Mouse (Mus musculus): ENCODE results near the gene Arid1b. TPM values are rescaled to one million over a fixed set of nuclear protein-coding genes. Genes with fewer than 3 reads are reported as not detected.
"Not testable (repeated sequence)": the region's sequence is repeated elsewhere in the genome, so short reads cannot be mapped to it uniquely, and the experiment has no call there.

The Arid1b gene
- total RNA-seq, 2 experiments from 2014 or later = 20.6 to 42.0 TPM

DNA sequence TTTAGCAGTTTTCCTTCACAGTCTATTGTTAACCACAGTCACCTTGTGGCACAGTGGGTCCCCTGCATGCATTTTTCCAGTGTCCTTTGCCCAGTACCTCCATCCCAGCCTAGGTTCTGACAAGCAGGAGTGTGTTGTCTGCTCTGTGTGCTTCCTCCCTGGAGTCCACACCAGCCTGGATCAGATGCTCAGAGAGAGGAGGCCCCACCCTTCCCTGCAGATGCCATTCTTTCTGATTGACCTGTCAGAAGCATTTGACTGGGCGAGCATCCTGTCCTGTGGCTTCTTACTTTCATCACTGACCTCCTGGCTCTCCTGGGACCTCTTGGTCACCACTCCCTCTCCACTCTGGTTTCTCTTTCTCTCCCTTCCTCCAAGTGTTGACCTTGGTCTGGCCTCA lies 113.9 kb downstream of the Arid1b start:
- peak; percentile 23; the same call in 1 of the 2 replicates for ATAC-seq (replicated peaks; ENCODE audit: poor library complexity)

DNA sequence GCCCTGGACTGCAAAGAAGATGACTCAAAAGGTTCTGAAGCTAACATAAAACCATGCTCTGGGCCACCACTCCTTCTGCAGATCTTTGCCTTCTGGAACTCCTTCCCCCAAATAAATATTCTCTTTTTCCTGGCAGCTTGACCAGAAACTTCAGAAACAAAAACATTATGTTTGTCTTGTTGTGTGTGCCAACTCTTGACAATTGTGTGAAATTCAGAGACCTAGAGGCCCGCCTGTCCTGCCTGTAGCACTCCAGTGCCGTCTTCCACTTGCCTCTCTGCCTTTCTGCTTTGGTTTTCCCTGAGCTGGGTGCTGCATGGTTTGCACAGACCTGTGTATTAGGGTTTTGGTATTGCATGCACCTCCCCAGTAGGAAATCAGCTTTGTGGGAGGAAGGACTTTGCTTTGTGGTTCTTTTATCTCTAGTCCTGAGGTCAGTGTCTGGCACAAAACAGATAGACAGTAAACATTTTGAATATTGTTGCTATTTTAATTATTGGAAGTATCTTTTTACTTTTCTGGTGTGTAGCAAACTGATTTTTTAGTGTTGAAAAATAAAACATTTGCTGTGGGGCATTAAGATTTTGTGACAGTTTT lies 114.5 kb downstream of the Arid1b start:
- peak; percentile 36 for ATAC-seq (replicated peaks; ENCODE audit: poor library complexity)

DNA sequence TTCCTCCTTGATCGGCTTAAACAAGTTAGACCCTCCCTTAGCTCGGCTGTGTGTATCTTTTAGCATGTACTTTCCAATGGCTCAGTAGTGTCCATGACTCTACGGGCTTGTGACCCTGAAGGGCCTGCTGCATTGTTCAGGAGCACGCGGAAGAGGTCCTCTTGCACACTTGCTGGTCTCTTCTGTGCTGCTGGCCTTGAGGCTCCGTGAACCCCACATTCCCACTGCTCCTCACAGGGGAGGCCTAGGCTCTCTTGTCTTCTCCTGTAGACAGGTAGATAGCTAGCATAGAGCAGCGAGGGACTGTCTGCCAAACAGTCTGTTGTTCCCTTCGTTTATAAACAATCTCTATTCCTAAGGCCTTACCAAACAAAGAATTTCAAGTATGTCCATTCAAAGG lies 115.2 kb downstream of the Arid1b start:
- no peak for ATAC-seq (replicated peaks; ENCODE audit: poor library complexity)

DNA sequence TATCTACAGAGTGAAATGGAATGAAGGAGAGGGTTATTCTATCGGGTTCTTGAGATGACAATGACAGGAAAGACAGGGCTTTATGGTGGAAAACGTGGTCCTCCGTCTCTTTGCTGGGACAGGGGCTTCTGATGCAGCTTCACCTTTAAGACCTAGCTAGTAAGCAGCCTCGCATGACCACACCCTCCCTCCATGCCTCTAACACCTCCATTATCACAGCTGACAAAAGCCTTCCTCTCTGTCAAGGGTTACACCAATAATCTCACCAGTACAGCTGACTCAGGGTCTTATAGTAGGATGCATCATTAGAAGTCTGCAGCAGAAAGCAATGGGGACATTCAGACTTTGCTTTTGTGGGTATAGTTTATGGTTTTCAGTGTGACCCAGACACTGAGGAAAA lies 116.0 kb downstream of the Arid1b start:
- ATAC-seq (replicated peaks; ENCODE audit: poor library complexity) = no peak

DNA sequence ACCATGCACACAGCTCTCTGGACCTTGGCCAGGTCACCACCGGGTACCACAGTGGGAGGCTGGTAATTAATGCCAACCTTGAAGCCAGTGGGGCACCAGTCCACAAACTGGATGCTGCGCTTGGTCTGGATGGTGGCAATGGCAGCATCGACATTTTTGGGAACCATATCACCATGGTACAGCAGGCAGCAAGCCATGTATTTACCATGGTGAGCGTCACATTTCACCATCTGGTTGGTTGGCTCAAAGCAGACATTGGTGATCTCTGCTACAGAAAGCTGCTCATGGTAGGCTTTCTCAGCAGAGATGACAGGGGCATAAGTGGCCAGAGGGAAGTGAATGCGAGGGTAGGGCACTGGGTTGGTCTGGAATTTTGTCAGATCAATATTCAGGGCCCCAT lies 116.8 kb downstream of the Arid1b start:
- ATAC-seq (replicated peaks; ENCODE audit: poor library complexity) = not testable (repeated sequence)

DNA sequence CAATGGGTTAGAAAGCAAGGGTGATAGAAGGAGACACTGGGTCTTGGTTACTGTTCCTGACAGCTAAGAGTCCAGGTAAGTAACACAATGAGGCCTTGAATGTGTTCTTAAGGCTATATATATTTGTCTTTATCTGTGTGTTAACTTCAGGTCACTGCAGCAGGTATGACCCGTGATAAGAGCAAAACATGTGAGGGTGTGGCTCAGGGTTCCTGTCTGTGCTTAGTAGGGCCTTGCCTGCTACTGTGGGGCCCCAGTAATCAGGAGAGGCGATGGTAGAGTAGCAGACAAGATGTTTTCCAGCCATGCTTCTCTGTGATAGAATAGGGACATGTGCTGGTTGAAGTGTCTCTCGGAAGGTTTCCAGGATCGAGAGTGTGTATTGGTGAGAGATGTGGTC lies 118.0 kb downstream of the Arid1b start:
- ATAC-seq (replicated peaks; ENCODE audit: poor library complexity) = 0 out of 2 replicates have a peak, but pooled peaks have one; percentile 14

DNA sequence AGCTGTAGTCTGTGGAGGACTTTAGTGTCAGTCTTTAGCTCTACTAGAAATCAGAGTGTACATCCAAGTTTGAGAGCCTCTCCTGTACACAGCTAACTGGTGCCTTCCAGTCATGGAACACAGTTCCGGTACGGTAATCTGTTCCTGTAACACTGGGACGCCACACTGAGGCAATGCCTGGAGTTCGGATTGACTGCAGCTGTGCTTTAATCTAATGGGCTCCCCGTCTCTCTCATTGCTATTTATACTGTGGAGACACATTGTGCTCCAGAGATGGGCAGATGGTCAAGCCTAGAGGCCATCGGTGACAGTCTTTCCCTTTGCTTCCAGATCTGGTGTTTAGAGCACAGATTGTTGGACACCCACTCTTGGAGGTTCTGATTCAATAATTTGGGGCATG lies 121.8 kb downstream of the Arid1b start:
- no peak for ATAC-seq (replicated peaks; ENCODE audit: poor library complexity)

DNA sequence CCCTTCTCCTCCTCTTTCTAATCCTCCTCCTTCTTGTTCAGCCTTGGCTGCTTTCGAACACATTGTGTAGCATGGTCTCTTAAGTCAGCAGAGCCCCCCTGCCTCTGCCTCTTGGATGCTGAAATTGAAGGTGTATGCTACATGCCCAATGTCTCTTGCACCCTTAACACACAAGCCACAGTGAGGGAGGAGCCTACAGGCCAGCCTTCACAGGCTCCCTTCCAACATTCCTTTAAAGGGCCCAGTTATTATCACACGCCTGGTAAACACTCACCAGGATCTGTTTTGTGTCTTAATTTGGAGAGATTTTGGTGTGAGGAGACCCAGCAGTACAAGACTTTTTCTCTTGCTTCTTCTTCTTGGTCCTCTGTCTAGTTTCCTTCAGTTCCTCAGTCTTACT lies 122.9 kb downstream of the Arid1b start:
- no peak for ATAC-seq (replicated peaks; ENCODE audit: poor library complexity)

DNA sequence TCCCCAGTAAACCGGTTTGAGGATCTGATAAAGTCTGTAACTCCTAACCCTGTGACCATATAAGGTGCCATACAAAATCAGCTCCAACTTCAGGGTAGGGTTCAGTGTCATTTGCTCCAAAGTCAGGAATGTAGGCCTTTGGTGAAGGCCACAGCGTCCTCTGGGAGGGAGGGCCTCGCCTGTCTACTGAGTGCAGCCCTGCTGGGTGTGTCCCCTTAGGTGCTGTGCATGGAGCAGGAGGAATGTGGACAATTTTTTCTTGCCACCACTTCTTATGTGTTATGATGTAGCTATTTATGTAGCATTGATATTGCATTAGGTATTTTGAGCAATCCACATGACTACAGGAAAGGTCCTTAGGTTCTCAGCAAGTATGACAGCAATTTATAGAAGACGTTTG lies 124.0 kb downstream of the Arid1b start:
- no peak for ATAC-seq (replicated peaks; ENCODE audit: poor library complexity)

DNA sequence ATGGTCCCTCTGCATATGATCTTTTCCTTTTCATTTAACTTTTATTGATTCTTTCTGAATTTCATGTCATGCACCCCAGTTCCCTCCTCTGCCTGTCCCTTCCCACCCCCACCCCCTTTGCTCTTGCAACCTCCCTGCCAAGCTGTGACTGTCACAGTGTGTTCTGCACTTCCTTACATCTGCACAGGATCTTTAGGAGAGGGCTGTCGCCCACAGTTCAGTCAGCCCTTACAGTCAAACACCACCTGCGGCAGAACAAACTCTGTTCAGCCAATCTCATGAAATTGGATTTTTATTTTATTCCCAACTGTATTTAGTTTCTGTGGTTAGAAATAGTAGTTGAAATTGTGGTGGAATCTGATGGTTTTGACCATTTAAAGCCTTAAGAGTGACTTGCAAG lies 130.5 kb downstream of the Arid1b start:
- ATAC-seq (replicated peaks; ENCODE audit: poor library complexity) = no peak

DNA sequence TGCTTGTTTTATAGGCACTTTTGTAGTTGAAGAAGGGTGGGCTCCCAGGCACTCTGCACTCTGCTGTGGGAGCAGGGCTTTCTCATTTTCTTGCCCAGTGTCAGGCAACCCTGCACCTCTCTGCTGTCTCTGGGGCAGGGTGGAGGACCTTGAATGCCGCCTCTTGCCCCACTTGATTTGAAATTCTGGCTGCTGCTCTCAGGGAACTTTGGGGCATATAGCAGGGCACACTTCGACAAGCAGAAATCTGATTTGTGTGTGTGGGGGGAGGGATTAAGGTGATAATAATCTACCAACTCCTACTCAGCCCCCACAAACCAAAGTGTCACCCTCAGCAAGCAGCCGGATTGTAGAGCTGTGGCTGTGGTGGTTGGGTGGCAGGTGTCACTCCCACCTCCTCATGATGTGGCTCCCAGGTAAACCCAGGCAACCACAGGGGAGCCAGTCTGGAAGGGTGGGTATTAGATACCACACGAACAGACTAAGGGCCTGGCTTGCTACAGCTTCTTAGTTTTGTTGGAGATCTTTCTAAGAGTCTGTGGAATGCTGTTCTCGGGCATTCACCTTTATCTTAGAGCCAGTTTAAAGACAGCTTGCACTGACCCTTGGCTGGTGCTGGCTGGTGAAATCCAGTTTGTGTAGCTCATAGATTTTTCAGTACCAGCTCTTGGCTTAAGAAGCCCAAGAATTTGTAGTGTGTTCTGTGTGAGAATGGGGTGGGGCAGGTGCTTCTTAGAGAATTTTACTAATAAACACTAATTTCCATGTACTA lies 131.1 kb downstream of the Arid1b start:
- ATAC-seq (replicated peaks; ENCODE audit: poor library complexity) = no peak

DNA sequence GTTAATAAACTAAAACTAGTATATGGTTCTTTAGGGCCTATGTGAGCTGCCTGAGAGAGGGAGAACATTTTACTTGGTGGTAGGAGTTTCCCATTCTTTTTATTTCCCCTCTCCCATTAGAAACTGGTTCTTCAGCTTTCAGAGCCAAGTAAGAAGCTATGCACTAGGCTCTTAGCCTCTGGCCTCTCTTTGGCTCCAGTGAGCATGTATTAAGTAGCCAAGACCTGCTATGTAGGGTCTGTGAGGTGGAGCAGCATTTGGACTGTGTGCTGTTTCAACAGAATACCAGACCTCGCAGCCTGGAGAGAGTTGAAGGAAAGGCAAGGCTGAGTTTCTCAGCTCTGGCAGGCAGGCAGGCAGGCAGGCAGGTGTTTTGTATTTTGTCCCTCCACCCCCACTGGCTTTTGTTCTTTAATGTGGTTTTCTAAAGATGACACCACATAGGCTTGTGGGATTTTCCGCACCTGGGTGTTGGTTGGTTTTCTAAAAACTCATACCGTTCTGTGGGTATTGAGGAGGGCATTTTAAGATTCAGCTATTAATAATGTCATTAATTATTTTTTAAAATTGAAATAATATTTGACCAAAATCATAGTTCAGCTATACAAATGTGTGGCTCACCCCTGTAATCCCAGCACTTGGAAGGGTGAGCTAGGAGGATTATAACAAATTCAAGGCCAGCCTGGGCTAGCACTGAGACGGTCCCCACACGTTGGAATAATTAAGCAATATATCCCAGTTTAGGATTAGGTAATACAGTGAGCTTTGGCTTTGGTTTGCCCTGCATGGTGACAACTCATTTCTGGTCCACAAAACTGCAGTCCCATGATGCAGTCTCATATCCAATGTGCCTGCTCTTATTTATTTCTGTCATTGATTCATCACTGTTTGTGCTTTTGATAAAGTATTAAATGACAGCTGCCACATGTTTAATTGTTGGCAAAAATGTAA lies 132.0 kb downstream of the Arid1b start:
- 0 out of 2 replicates have a peak, but pooled peaks have one; percentile 37 for ATAC-seq (replicated peaks; ENCODE audit: poor library complexity)

DNA sequence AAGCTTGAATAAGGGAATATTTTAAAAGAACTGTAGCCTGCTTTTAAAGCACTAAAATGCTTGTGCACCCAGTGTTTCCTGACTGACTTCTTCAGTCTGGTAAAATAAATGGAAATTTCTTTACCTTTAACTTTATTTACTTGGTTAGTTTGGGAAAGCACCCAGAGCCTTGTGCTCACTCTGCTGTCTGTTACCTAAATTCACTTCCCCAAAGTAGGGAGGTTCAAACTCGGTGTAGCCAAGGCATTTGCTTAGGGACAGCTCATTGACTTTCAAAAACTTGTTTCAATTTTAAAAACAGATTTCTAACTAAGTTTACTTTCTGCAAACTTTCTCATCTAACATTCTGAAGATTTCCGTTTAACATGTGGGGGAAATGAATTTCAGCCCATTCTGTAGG lies 135.5 kb downstream of the Arid1b start:
- ATAC-seq (replicated peaks; ENCODE audit: poor library complexity) = no peak

DNA sequence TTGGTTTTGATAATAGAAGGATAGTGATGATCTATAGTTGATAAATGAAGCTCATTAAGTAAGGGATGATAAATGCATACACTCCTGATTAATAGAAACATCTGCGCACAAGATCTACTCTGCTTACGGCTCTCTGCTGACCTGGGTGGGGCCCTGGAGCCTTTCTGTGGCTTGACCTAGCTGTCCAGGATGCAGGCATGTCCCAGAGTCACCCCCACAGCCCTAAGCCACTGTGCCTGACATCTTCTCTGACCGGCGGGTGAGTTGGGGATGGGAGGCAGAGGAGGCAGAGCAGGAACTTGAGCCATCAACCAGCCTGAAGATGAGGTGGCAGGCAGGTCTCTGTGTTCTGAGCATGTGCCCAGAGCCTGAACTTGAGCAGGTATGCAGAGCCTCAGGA lies 136.0 kb downstream of the Arid1b start:
- no peak for ATAC-seq (replicated peaks; ENCODE audit: poor library complexity)

DNA sequence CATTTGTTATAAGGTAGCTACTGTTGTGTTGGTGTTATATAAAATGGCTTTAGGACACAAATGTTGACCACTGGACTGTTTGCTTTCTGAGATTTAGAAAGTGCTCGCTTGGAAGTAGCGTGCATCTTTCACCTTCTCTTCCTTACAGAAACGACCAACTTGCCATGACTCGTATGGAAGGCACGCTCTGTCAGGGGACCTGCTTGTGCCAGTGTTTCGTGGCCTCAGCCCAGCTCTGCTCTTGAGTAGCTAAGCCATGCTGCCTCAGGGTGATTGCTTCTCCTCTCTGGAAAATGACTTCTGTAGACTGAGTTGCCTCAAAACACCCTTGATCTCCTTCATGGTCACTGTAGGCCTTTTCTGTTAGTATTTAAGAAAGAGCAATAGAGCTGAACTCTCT lies 137.6 kb downstream of the Arid1b start:
- no peak for ATAC-seq (replicated peaks; ENCODE audit: poor library complexity)

DNA sequence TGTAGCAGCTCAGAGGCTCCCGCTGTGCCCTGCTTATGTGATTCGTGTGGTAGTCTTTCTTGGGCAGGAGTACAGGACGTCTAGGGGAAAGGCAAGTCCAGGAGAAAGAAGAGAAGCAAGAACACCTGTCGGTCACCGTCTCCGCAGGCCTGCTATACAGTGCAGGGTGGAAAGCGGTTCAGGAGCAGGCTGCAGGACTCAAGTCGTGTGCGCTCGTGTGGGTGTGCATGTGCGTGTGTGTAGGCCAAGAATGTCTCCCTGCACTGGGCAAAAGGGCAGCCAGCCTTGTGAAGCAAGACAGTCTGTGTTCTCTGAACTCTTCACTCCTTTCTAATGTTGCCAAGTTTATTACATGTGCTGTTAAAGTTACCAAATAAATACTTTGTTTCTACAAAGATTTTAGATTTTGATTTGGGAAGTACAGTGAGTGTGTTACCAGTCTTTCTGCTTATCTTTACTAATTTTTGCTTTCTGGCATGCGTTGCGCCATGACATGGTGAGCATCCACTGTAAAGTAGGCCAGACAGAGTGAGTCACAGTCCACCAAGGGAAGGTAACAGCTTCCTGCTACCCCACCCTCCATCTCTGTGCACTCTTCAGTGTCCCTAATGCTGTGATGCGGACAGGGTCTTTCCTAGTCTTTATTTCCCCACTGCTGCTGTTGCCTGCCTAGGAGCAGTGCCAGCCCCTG lies 138.3 kb downstream of the Arid1b start:
- ATAC-seq (replicated peaks; ENCODE audit: poor library complexity) = no peak

DNA sequence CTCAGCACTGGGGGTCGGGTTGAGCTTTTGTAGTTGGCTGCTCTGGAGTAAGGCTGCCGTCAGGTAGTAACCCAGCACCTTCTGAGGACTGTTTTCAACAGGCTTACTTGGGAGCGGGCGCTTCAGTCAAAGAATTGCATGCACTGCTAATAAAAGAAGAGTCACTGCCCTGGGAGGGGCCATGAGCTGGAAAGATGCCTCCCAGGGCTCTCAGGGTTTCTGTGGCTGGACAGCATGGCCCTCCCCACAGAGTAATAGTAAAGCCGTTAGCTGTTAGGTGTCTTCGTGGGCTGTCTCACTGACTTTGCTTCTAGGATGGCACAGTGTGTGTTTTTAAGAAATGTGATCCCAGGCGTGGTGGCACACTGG lies 138.8 kb downstream of the Arid1b start:
- no peak for ATAC-seq (replicated peaks; ENCODE audit: poor library complexity)

DNA sequence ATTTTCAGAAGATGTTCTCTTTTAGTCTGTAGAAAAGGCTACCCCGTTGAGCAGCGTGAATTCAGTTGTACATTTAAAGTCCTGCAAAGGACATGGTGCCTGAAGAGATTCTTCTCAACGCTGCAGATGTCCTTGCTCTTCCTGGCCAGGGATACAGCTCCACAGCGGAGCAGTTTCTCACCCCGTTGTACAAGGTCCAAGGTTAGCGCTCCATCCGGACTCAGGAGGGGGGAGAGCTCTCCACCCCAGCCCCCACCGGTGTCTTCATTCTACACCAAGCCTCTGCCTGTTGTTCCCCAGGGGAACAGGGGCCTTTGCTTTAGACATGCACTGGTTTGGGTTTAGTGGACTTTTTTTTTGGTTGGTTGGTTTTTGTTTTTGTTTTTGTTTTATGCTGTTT lies 139.7 kb downstream of the Arid1b start:
- ATAC-seq (replicated peaks; ENCODE audit: poor library complexity) = no peak

DNA sequence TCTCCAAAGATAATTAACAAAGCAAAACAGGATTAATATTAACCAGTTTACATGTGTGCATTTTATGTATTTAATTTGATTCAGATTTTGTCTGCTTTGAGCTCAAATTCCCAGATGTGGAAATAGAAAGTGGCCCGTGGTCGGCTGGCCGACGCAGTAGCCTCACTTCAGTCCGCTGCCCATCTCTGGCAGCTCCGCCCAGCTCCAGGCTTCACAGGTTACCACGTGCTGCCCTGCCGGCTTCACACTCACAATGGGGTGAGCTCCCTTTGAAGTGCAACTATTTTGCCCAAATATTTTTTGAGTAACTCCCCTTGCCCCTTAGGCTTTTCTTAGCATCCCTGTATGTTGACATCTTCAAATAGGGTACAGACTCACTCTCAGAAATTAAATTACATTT lies 140.1 kb downstream of the Arid1b start:
- ATAC-seq (replicated peaks; ENCODE audit: poor library complexity) = no peak

DNA sequence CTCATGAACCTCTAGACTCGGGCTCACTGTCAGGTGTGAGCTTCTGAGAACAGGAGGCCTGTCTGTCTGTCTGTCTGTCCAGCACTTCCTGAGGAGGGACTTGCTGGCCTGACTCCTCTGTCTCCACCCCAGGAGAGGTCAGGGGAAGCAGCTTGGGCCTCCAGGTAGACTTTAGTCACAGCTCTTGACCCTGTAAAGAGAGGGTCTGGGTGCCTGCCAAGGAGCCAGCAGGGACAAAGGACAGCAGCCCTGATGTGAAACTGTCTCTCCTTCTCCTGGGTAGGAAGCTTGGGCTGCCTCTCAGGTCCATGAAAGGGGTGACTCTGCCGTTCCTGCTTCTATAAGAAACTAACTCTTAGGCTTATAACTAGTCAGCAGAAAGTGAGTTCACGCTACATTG lies 143.8 kb downstream of the Arid1b start:
- no peak for ATAC-seq (replicated peaks; ENCODE audit: poor library complexity)

DNA sequence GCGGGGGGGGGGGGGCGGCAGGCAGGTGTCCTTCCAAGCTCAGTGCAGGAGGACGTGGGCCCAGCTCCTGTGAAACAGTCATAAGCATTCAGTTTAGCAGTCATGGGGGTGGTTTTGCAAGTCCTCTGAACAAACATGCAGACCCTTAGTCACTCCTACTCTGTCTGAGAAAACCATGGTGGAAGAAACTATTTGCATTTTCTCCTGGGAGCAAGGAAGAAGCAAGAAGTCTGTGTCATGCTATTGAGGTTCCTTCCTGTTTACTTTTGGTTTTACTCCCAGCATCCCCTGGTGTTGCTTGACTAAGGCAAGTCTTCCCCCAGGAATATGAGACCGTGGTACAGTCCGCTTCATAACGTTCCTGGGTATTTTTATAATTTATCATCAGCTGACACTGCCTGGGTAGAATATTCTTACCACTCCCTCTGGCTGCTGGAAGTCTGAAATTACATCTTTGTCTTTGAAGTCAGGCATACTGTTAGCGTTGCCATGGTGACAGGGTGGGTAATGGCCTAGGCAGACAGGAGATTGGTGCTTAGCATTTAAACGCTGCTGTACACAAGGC lies 144.6 kb downstream of the Arid1b start:
- peak; percentile 82 for ATAC-seq (replicated peaks; ENCODE audit: poor library complexity)

Measured in megakaryocyte progenitor cell, adult 5-6 weeks (primary cell).